Mouse (Mus musculus) neural tube, embryonic 14.5 days (tissue): ENCODE measurements around the gene Ddx18. TPM values are rescaled to one million over a fixed set of nuclear protein-coding genes. Genes with fewer than 3 reads are reported as not detected.
A peak's percentile ranks its signal among the peaks of the same experiment; 100 is the strongest.

ENCODE experiments used
- ATAC-seq: fragments of 200-750 bp; cut with Nextera tagmentation; 2 replicates; pipeline ENCODE4 v1.8.0; 2017; ENCODE audit warnings: low read depth, mild to moderate bottlenecking, moderate TSS enrichment, moderate library complexity
- H3K27ac ChIP-seq: fragments of 300-500 bp; sonication (generic); 2 replicates; pipeline ENCODE4 v1.5.1; 2014; ENCODE audit warnings: low read depth, mild to moderate bottlenecking, control low read depth, low read length, moderate library complexity, mixed read lengths
- H3K27me3 ChIP-seq: fragments of 300-500 bp; sonication (generic); 2 replicates; pipeline ENCODE4 v1.6.1; 2014; ENCODE audit warnings: low read length; ENCODE audit not compliant: control insufficient read depth, insufficient read depth
- H3K36me3 ChIP-seq: fragments of 300-500 bp; sonication (generic); 2 replicates; pipeline ENCODE4 v1.6.1; 2014; ENCODE audit warnings: low read length, mixed read lengths; ENCODE audit not compliant: control insufficient read depth, insufficient read depth
- H3K4me1 ChIP-seq: fragments of 300-500 bp; sonication (generic); 2 replicates; pipeline ENCODE4 v1.6.1; 2014; ENCODE audit warnings: low read length; ENCODE audit not compliant: control insufficient read depth, insufficient read depth
- H3K4me2 ChIP-seq: fragments of 300-500 bp; sonication (generic); 2 replicates; pipeline ENCODE4 v1.6.1; 2014; ENCODE audit warnings: mild to moderate bottlenecking, low read depth, low read length, control low read depth
- H3K4me3 ChIP-seq: fragments of 300-500 bp; sonication (generic); 2 replicates; pipeline ENCODE4 v1.5.1; 2014; ENCODE audit warnings: low read depth, low read length, control low read depth, mixed read lengths
- H3K9ac ChIP-seq: fragments of 300-500 bp; sonication (generic); replicated peaks from 2 replicates; pipeline ENCODE4 v1.6.1; 2014; ENCODE audit warnings: low read depth, mild to moderate bottlenecking, control low read depth, low read length, mixed read lengths
- H3K9me3 ChIP-seq: fragments of 300-500 bp; sonication (generic); 2 replicates; pipeline ENCODE4 v1.6.1; 2016; ENCODE audit warnings: low read length; ENCODE audit not compliant: control insufficient read depth
- WGBS: fragments of 180-500 bp; shearing (Covaris S2); extraction: QIAGEN DNeasy Blood & Tissue Kit; methylation state at CpG from one replicate; pipeline ENCODE4 v1.1.7; 2014; 5-methylcytosine and 5-hydroxymethylcytosine counted together
- polyA plus RNA-seq: library from polyadenylated mRNA; unstranded; fragments of >200 nt; fragmentation: Nextera tagmentation; extraction: Ambion mirVana; gene quantifications from 2 replicates; pipeline ENCODE4 v1.2.1, GENCODE M21; 2014

The Ddx18 gene
- polyA plus RNA-seq = 37.1 and 39.4 TPM in 2 replicates

DNA sequence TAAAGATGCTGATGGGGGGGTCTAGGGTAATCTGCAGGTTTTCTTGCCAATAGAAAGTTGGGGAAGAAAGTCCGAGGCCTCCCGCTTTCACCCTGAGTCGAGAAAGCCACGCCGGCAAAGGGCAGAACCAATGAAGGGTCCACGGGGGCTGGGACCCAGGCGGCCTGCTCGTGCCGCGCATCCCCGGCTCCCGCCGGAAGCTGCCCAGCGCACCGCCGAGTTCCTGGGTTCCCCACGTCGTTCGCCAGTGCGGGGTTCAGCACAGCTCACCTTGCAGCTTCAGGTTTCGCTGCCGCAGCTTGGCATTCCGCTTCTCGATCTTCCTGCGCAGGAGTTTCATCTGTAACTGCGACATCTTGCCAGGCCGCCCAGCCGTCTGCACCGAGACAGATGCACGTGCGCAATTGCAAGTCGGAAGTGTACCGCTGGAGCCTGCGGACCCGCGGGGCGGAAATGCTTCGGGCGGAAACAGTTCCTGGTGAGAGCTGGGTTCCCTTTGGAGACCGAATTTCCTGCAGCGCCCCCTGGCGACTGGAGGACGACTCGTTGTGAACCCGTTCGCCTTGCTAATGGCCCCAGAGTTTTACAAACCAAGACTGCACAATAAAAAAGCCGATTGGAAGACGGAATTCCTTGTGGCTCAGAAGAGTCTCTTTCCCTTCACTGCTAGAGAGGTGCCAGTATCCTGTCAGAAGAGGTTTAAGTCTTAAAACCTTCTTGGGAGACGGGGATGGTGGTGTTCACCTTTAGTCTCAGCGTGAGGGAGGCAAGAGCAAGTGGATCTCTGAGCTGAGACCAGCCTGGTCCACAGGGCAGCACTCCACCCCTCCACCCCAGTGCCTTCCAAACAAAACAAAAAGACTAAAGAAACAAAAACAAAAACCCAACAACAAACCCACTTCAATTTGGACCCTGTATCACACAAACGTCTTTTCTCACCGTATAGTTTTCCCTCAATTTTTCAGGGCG lies at the start of gene Ddx18:
Gene Ddx18, minus strand, starts transcription at position 469 of the 969 bp plus-strand sequence.
- no peaks in the 10 kb centered on the region for H3K9me3 ChIP-seq
- peak within 1 kb of the TSS; percentile 67 for H3K4me3 ChIP-seq
- WGBS = 7% methylated on average over 53 of the region's 53 CpGs
- peak within 1 kb of the TSS; percentile 62 for H3K9ac ChIP-seq
- peak; percentile 99 for ATAC-seq
- H3K36me3 ChIP-seq = peaks cover 19% of the 10 kb centered on the region
- H3K27ac ChIP-seq = peak within 1 kb of the TSS; percentile 28; the same call in 1 of the 2 replicates
- peak within 1 kb of the TSS; percentile 83 for H3K4me2 ChIP-seq
- H3K27me3 ChIP-seq = no peaks in the 10 kb centered on the region
- peaks cover 8% of the 10 kb centered on the region for H3K4me1 ChIP-seq

DNA sequence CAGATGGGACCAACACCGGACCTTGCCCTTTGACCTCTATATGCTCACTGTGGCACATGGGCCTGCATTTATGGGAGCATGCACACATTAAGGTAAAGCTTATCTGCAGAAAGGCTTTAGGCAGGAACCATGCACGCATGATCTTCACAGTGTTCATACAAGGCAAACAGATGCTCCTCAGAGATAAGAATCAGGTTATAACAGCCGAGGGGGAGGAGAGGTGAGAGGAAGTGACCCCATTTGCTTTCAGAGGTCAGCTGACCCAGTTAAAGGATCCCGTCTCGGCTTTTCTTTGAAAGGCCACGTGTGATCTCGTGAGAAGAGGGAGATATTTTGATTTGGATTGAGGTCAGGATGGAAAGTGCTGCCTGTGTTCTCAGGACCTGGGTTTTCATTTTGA lies 40.2 kb upstream of the Ddx18 start:
- no peaks in the 10 kb centered on the region for H3K36me3 ChIP-seq
- H3K4me1 ChIP-seq = no peaks in the 10 kb centered on the region
- no peaks in the 10 kb centered on the region for H3K9me3 ChIP-seq
- ATAC-seq = no peak
- H3K4me2 ChIP-seq = no peak overlapping the region
- no peak overlapping the region for H3K4me3 ChIP-seq
- no peak overlapping the region for H3K9ac ChIP-seq
- no peaks in the 10 kb centered on the region for H3K27me3 ChIP-seq
- no peak overlapping the region for H3K27ac ChIP-seq
- 75% methylated on average over 7 of the region's 7 CpGs for WGBS

DNA sequence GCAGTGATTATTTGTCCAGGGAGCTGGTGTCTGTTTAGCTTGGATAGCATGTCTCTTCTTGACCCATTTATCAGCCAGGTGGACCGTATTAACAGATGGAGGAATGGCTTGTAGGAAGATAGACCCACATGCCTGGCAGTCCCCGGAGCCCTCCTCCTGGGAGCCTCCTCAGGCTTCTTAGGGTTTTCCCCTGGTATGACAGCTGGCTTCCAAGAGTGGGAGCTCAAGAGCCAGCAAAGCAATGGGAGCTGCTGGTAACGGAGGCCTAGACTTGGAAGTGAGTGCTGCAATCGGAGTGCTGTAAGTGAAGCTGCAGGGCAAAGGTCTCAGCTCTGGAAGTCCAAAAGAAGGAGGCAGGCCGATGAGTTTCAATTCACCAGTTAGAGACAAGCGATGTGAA lies 37.3 kb upstream of the Ddx18 start:
- no peak overlapping the region for H3K9ac ChIP-seq
- H3K36me3 ChIP-seq = no peaks in the 10 kb centered on the region
- WGBS = 62% methylated on average over 6 of the region's 6 CpGs
- no peaks in the 10 kb centered on the region for H3K4me1 ChIP-seq
- H3K27me3 ChIP-seq = no peaks in the 10 kb centered on the region
- no peaks in the 10 kb centered on the region for H3K9me3 ChIP-seq
- no peak for ATAC-seq
- H3K4me2 ChIP-seq = no peak overlapping the region
- H3K27ac ChIP-seq = no peak overlapping the region
- no peak overlapping the region for H3K4me3 ChIP-seq

DNA sequence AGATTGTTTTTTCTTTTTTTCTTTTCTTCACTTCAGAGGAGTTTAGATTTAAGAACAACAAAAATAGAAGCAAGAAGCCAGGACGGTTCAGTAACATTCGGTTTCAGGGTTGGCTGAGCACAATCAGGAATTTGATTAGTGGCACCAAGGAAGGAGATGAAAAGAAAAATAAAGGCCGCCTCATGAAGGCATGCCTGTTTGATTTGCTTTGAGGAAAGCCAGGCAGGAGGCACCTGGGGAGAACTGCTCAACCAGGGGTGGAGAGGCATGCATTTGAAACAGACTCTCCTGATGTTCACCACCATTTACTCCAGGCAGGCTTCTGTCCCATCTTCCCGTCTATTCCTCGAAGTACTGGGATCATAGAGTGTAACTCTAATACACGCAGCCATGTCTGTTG lies 34.1 kb upstream of the Ddx18 start:
- no peak for ATAC-seq
- Histone ChIP-seq H3K4me2 (no peak overlapping the region), H3K4me1 (no peaks in the 10 kb centered on the region), H3K9ac (no peak overlapping the region), H3K27me3 (no peaks in the 10 kb centered on the region), H3K27ac (no peak overlapping the region), H3K4me3 (no peak overlapping the region), H3K9me3 (no peaks in the 10 kb centered on the region), H3K36me3 (no peaks in the 10 kb centered on the region)
- WGBS = 79% methylated on average over 6 of the region's 6 CpGs

GRCm38 (mm10) chr1:121601084-121601483 lies 33.3 kb upstream of the Ddx18 start:
- Histone ChIP-seq H3K9me3 (no peaks in the 10 kb centered on the region), H3K4me2 (no peak overlapping the region), H3K27me3 (no peaks in the 10 kb centered on the region), H3K27ac (no peak overlapping the region), H3K4me3 (no peak overlapping the region), H3K36me3 (no peaks in the 10 kb centered on the region), H3K4me1 (no peaks in the 10 kb centered on the region), H3K9ac (no peak overlapping the region)
- ATAC-seq = 0 out of 2 replicates have a peak, but pooled peaks have one; percentile 52
- 35% methylated on average over 1 of the region's 1 CpGs for WGBS

- no peaks in the 10 kb centered on the region for H3K27me3 ChIP-seq
- H3K4me2 ChIP-seq = no peak overlapping the region
- no peak overlapping the region for H3K4me3 ChIP-seq
- 69% methylated on average over 3 of the region's 3 CpGs for WGBS
- no peaks in the 10 kb centered on the region for H3K36me3 ChIP-seq
- no peaks in the 10 kb centered on the region for H3K4me1 ChIP-seq
- H3K27ac ChIP-seq = no peak overlapping the region
- no peak for ATAC-seq
- no peaks in the 10 kb centered on the region for H3K9me3 ChIP-seq
- H3K9ac ChIP-seq = no peak overlapping the region
Measured at GRCm38 (mm10) chr1:121598421-121598820, 30.6 kb upstream of the Ddx18 start.

DNA sequence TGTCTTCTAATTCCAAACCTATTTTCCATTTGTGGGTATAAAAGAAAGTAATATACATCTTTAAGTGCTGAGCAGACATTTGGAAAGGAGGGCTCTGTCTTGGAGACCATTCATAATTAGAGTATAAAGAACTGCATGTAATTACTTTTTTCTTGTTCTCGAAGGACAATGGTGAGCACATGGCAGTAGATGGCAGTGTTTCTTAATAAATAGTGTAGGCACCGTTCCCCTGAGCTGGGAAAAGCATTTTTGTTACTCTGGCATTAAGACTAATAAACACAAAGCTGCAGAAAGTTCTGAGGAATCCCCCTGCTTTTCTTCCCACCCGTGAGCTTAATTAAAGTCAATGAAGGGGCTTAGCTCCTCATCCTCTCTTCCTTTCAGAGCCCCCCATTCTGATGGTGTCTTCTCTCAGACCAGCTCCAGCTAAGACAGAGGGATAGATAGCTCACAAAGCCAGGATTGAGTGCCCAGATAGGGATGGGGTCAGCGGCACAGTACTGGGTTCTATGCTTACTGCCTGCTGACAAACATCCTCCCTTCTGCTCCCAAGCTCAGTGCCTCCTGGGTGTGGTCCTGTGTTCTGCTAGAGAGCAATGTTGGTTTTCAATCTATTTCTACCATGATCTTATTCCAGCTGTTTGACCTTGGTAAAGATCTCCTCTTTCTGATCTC lies 29.3 kb upstream of the Ddx18 start:
- no peak overlapping the region for H3K4me3 ChIP-seq
- no peaks in the 10 kb centered on the region for H3K9me3 ChIP-seq
- no peaks in the 10 kb centered on the region for H3K36me3 ChIP-seq
- H3K4me1 ChIP-seq = no peaks in the 10 kb centered on the region
- H3K9ac ChIP-seq = no peak overlapping the region
- ATAC-seq = peak; percentile 58; the same call in 1 of the 2 replicates
- WGBS = 23% methylated on average over 4 of the region's 4 CpGs
- H3K27ac ChIP-seq = no peak overlapping the region
- H3K27me3 ChIP-seq = no peaks in the 10 kb centered on the region
- H3K4me2 ChIP-seq = no peak overlapping the region

- no peak overlapping the region for H3K9ac ChIP-seq
- no peak overlapping the region for H3K27ac ChIP-seq
- WGBS = 84% methylated on average over 6 of the region's 6 CpGs
- H3K9me3 ChIP-seq = no peaks in the 10 kb centered on the region
- H3K4me1 ChIP-seq = no peaks in the 10 kb centered on the region
- no peak for ATAC-seq
- no peak overlapping the region for H3K4me3 ChIP-seq
- no peaks in the 10 kb centered on the region for H3K27me3 ChIP-seq
- no peaks in the 10 kb centered on the region for H3K36me3 ChIP-seq
- no peak overlapping the region for H3K4me2 ChIP-seq
Measured at GRCm38 (mm10) chr1:121584838-121585237, 17.0 kb upstream of the Ddx18 start.
